ENCODE assay signal across 9 mouse cellular contexts in genomic region chr1:119391311-119391710, GRCm38 (mm10). TPM values are rescaled to one million over a fixed set of nuclear protein-coding genes. Genes with fewer than 3 reads are reported as not detected.
DNase-seq lines count a peak whose midpoint lies in the region; ATAC-seq lines count a peak whose summit lies in the region.
"Had no signal": no experiment of that assay in that cellular context is flagged by ENCODE, and none has a peak within 500 bp of the region (broad histone marks: within the 10 kb centered on the region; RNA-seq: fewer than 3 reads in every experiment).

No protein-coding gene starts in this region.

- intact Hi-C loops in heart, postnatal 25 days (cut with DNase I): no loop called here

- no peak overlapping the region for H3K4me2 ChIP-seq in heart, embryonic 16.5 days (ENCODE audit: low read depth, low read length)

- no peak overlapping the region for H3K9ac ChIP-seq in heart, embryonic 16.5 days (ENCODE audit: low read length)

- peak; percentile 59 to 60 for DNase-seq in heart, adult 18-20 months
- DNase-seq in heart, postnatal 25 days (ENCODE audit: low spot score): no peak
- DNase-seq in adrenal gland, adult 18-20 months (ENCODE audit: low spot score in 2 of 2): peak; percentile 47 to 61
- peak; percentile 71 to 72 for DNase-seq in cerebellum, adult 18-20 months
- DNase-seq in right cerebral cortex, adult 18-20 months: no peak
- no peak for DNase-seq in neural tube, embryonic 10.5 days (ENCODE audit: extremely low spot score, low spot score)
- DNase-seq in spleen, adult 18-20 months: no peak

- peak overlapping the region; percentile 58 for H3K27ac ChIP-seq in heart, embryonic 16.5 days (ENCODE audit: low read length)
- H3K27ac ChIP-seq: kidney, postnatal 0 days had no signal

- H3K36me3 ChIP-seq in heart, embryonic 16.5 days (ENCODE audit: control insufficient read depth, insufficient read depth): no peaks in the 10 kb centered on the region

- ATAC-seq in heart, embryonic 16.5 days (replicated peaks; ENCODE audit: extremely low read depth, insufficient read depth, low FRiP score): 0 out of 2 replicates have a peak, but pooled peaks have one; percentile 24

- H3K27me3 ChIP-seq in heart, embryonic 16.5 days (ENCODE audit: control insufficient read depth, insufficient read depth, low read length): no peaks in the 10 kb centered on the region

- H3K4me3 ChIP-seq in heart, embryonic 16.5 days (ENCODE audit: low read length): no peak overlapping the region

- H3K4me1 ChIP-seq in heart, embryonic 16.5 days (ENCODE audit: control insufficient read depth, insufficient read depth, low read length): peaks cover 37% of the 10 kb centered on the region

- no peaks in the 10 kb centered on the region for H3K9me3 ChIP-seq in heart, embryonic 16.5 days (replicated peaks; ENCODE audit: control insufficient read depth, low read length)

- 22% methylated on average over 3 of the region's 3 CpGs for WGBS in heart, embryonic 16.5 days

RNA-seq across cellular contexts. Expression of gene Inhbb, which starts 30.7 kb away (rescaled TPM):
- total RNA-seq in heart, adult 18-20 months (2021): 1 to 10 TPM; 1.2 to 1.4 TPM
- total RNA-seq in heart, postnatal 25 days (2021): 1 to 10 TPM in 1 of 2 experiments, under 1 TPM in 1; 0.99 to 1.9 TPM
- total RNA-seq in adrenal gland, adult 18-20 months (2021): 1 to 10 TPM; 2.9 to 3.9 TPM
- 0.39 and 0.46 TPM in 2 replicates for polyA plus RNA-seq in heart, embryonic 16.5 days (2015; fragmentation: Nextera tagmentation; extraction: Ambion mirVana)

Comparison
In these comparisons a context has a peak if more than half of its experiments do, and no peak if none do; other contexts are left out.
1. DNase-seq: peak in heart, adult 18-20 months (2 of 2), adrenal gland, adult 18-20 months (2 of 2) and cerebellum, adult 18-20 months (2 of 2); none in heart, postnatal 25 days (single experiment), right cerebral cortex, adult 18-20 months (single experiment), neural tube, embryonic 10.5 days (single experiment) and spleen, adult 18-20 months (0 of 2).